Mouse (Mus musculus) large intestine, adult 2 months (tissue): ENCODE measurements around the gene Atp13a2. TPM values are rescaled to one million over a fixed set of nuclear protein-coding genes. Genes with fewer than 3 reads are reported as not detected.
A peak's percentile ranks its signal among the peaks of the same experiment; 100 is the strongest.

ENCODE experiments used
- DNase-seq: peaks from one replicate; pipeline ENCODE4 v3.0.0-alpha.2; 2012; ENCODE audit warnings: low read depth, low spot score
- WGBS: fragments of 180-500 bp; shearing (Covaris S2); methylation state at CpG from one replicate; pipeline ENCODE4 v1.1.7; 2018; 5-methylcytosine and 5-hydroxymethylcytosine counted together
- polyA plus RNA-seq: library from polyadenylated mRNA; depleted of rRNA; stranded (reverse); fragments of >200 nt; gene quantifications from 2 replicates; pipeline ENCODE4 v1.2.3, GENCODE M21; 2012; rRNA removed

Atp13a2 gene
- 31.7 and 40.0 TPM in 2 replicates for polyA plus RNA-seq

- 1% methylated on average over 58 of the region's 58 CpGs for WGBS
- DNase-seq, result peak; percentile 47
Observed at GRCm38 (mm10) chr4:140986711-140987395, at the start of gene Atp13a2. Atp13a2 (plus strand) TSS chr4:140986873.

DNA sequence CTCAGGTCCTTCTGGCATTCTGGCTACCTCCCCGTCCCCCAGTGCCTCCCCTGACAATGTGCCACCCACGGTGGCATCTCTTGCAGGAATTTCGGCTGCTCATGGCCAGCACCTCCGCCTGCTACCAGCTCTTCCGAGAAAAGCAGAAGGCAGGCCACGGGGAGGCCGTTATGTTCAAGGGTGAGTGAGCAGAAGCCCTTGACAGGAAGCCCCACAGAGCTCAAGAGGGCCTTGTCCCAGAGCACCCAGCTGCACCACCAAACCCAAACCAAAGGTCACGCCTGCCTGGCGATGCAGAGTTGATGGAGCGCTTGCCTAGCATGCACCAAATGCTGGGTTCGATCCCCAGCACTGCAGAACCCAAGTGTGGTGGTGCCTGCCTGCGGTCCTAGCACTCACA, 42.3 kb upstream of the Atp13a2 start:
- WGBS, result 85% methylated on average over 12 of the region's 12 CpGs
- DNase-seq, result no peak

DNA sequence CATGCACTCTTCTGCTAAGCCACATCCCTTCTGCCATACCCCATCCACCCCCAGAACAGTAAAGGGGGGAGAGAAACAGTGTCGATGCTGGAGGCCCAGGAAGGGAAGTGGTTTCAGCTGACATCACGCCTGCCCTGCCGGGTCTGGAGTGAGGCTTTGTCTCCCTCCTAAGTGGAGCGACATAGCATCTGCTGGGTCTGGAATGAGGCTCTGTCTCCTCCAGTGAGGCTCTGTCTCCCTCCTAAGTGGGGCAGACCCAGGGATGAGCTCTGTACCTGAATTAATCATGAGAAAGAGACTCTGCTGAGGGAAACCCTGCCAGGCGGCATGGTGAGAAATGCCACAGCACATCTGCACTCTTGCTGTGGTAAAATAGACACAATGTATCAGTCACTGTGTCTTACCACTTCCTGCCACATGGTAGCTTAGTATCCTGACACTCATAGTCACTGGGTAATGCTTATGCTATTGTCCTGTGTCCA, 41.7 kb upstream of the Atp13a2 start:
- DNase-seq, result no peak
- WGBS, result 71% methylated on average over 5 of the region's 5 CpGs

DNA sequence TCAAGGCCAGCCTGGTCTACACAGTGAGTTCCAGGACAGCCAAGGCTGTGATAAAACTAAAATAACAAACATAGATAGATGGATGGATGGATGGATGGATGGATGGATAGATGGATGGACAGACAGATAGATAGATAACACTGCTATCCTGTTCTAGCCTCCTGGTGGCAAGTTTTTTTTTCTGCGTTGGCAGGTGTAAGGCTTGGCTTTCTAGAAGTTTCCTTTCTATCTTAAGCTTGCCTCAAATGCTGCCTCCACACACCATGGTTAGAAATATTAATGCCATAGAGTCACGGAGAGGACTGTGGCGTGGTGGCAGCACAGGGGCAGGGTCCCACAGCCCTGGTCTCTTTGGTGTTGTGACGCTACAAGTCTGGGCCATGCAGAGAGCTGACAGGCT, 41.1 kb upstream of the Atp13a2 start:
- 96% methylated on average over 4 of the region's 4 CpGs for WGBS

GRCm38 (mm10) chr4:140946048-140946447, 40.6 kb upstream of the Atp13a2 start:
- no peak for DNase-seq
- WGBS, result 37% methylated on average over 4 of the region's 4 CpGs

More for the DNA sequence above, 41.1 kb upstream of the Atp13a2 start:
- DNase-seq, result no peak

GRCm38 (mm10) chr4:140946580-140947205, 40.0 kb upstream of the Atp13a2 start:
- DNase-seq, result no peak

DNA sequence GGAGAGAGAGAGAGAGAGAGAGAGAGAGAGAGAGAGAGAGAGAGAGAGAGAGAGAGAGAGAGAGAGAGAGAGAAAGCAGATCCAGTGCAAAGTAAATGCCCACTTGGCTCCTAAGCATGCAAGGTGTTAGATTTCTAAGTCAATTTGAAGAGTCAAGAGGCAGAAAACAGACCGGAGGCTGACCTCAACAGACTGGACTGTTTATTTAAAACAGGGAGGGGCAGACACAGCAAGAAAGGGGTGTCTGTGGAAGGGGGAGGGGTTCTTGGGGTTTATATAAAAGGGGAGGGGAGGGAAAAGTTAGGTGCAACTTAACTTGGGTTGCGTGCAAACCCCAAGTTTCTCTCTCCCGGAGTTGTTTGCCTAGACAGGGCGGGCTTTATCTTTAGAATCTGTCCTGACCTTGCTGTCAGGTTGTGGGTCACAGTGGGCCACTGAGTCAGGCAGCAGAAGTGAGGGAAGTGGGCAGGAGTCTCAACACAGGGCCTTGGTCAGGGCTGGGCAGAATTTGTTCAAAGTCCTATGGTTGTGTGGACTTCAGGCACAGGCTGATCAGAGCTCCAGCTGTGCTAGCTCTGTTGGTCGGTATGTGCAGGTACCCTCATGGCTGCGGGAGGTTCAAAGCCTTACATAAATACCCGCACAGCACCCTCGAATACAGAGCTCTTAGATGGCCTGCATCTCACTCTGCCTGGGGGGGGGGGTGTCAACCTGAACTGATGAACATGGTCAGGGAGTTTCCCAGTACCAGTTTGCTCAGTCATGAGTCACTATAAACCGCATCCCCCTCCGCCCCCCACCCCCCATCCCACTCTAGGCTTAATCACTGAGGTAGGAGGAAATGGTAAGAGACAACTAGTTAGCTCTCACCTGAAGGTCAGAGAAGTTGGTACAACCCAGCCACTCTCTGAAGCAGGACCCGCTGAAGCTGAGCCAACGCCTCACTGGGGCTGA, 38.9 kb upstream of the Atp13a2 start:
- WGBS, result 73% methylated on average over 12 of the region's 12 CpGs
- DNase-seq, result no peak

More at GRCm38 (mm10) chr4:140946580-140947205, 40.0 kb upstream of the Atp13a2 start:
- WGBS, result 66% methylated on average over 14 of the region's 14 CpGs

DNA sequence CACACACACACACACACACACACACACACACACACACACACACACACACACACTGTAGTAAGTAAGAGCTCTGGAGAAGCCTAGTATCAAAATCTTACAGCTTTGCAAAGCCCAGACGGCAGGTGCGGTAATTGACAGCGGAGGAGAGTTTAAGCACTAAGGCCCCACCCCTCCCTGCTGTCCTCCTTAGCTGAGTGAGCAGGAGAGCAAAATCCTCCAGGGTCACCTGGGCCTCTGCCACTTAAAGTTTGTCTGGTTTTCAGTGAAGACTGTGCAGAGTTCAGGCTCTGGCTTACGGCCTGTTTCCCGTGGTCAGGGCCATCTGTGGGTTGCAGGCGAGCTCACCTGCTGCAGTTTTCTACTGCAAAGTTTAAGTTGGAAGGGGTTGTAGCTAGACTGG, 38.2 kb upstream of the Atp13a2 start:
- 60% methylated on average over 6 of the region's 6 CpGs for WGBS
- no peak for DNase-seq

DNA sequence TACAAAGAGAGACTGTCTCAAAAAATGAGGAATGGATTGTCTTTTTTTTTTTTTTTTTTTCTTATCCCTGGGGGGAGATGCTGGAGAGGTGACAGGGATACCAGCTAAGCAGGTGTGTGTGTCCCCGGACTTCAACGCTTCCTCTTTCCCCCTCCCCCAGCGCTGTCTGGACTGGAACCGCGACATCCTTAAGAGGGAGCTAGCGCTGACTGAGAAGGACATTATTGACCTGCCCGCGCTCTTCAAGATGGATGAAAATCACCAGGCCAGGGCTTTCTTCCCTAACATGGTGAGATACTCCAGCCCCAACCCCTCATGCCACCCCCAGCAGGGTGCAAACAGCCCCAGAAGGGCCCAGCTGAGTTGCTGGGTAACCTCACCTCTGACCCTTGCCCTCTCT, 37.6 kb upstream of the Atp13a2 start:
- no peak for DNase-seq
- 89% methylated on average over 8 of the region's 8 CpGs for WGBS

GRCm38 (mm10) chr4:140949616-140950015, 37.1 kb upstream of the Atp13a2 start:
- DNase-seq, result no peak
- 76% methylated on average over 16 of the region's 16 CpGs for WGBS

- no peak for DNase-seq
- 77% methylated on average over 3 of the region's 3 CpGs for WGBS
Observed at GRCm38 (mm10) chr4:140950574-140950973, 36.1 kb upstream of the Atp13a2 start.

GRCm38 (mm10) chr4:140951861-140952641, 34.6 kb upstream of the Atp13a2 start:
- no peak for DNase-seq
- WGBS, result 52% methylated on average over 18 of the region's 18 CpGs

DNA sequence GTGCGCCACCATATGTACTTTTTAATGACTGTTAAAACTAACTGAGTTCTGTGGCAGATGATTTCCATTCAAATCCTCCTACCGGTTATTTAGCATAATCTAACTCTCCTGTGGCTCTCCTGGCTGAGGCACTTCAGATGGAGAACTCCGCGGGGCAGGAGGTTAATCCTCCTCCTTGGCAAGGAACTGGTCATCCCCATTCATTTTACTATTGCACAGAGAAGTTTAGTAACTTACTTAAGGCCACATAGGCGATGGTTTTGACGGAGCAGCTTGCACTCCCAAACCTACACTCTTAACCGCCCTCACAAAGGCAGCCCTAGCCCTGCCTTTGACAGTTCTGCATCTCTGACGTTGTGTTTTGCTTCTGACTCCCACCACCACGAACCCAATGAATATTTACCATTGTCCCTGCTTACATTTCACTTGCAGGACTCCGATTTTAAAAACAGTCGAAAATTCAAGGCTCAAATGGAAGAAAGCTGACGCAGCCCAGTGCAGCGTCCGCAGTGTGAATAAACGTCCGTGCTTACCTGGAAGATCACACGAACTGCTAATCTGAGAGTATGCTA, 29.5 kb upstream of the Atp13a2 start:
- 37% methylated on average over 17 of the region's 17 CpGs for WGBS
- DNase-seq, result no peak

GRCm38 (mm10) chr4:140957725-140958124, 28.9 kb upstream of the Atp13a2 start:
- DNase-seq, result no peak
- 6% methylated on average over 13 of the region's 13 CpGs for WGBS

DNA sequence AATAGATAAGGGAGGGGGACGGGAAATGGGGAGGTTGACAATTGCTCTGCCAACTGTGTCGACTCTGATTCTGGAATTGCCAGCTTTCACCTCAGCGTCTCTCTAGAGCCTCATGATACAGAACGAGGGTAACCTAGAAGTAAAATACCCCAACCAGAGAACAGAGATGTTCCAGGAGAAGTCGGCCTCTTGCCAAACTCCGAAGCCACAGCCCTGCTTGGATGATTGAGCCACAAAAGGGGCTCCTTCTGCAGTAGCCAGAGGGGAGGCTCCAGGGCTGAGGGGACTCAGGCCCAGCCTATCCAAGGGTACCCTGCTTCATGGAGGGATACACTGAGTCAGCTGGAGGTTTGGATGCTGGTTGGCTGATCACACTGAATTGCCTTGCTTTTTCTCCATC, 28.4 kb upstream of the Atp13a2 start:
- no peak for DNase-seq
- WGBS, result 53% methylated on average over 6 of the region's 6 CpGs

- 84% methylated on average over 7 of the region's 7 CpGs for WGBS
- no peak for DNase-seq
Observed at GRCm38 (mm10) chr4:140959128-140959679, 27.5 kb upstream of the Atp13a2 start.

DNA sequence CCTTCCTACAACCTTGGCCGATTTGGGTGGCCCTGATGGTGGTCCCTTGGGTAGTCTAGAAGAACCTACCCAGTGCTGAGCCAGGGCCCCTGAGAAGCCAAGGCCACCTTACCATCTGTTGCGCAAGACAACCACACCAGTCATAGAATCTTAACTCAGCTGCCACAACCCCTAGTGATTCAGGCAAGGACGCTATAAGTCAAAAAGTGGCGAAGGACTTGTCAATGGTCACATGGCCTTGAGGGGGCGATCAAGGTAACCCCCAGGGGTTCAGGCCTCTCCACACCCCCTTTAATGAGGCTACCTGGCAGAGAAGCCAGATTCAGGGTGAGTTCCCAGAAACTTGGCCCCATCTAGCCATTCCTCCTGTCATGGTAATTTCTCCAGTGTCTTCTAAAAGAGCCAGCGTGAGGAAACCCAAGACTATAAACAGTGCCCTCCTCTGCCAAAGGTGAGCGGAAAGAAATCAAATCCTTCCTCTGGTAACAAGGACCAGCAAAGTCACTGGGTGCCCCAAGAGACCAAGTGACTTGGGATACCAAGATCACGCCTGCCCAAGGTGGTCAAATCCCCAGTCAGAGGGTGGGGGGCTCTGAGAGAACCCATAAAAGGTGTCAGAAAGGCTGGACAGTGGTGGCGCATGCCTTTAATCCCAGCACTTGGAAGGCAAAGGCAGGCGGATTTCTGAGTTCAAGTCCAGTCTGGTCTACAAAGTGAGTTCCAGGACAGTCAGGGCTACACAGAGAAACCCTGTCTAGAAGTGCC, 26.8 kb upstream of the Atp13a2 start:
- WGBS, result 86% methylated on average over 10 of the region's 10 CpGs
- DNase-seq, result no peak
